In the genomic region with DNA sequence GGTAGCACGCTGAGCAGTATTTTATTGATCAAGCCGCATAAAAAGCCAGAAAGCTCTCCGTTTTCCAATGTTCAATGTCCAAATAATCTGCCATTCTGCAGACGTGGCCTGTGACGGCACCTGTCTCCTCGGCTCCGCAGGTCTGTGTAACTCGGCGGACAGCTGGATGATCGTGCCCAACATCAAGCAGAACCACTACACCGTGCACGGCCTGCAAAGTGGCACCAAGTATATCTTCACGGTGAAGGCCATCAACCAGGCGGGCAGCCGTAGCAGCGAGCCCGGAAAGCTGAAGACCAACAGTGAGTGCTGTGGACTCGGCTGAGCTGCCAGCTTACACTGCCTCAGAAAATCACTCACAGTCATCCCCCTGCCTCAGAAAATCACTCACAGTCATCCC, we compare ENCODE assay signal across 8 mouse cellular contexts. TPM values are rescaled to one million over a fixed set of nuclear protein-coding genes. Genes with fewer than 3 reads are reported as not detected.
DNase-seq lines count a peak whose midpoint lies in the region; ATAC-seq and TF ChIP-seq lines count a peak whose summit lies in the region.
"Not testable (repeated sequence)": the region's sequence is repeated elsewhere in the genome, so short reads cannot be mapped to it uniquely, and the experiment has no call there.

No protein-coding gene starts in this region.

- ATAC-seq in limb, embryonic 11.5 days (ENCODE audit: insufficient number of reproducible peaks, low FRiP score, low TSS enrichment, low read depth); midbrain, embryonic 14.5 days (ENCODE audit: low FRiP score, low TSS enrichment): not testable (repeated sequence)

- H3K79me2 ChIP-seq in heart, adult 2 months (replicated peaks; ENCODE audit: control insufficient read depth, insufficient read depth, low read length) = not testable (repeated sequence)

- TF ChIP-seq CTCF in brain, embryonic 14.5 days (IDR thresholded peaks at IDR 0.05; ENCODE audit: borderline replicate concordance, extremely low read depth, insufficient read depth, insufficient read length); heart, adult 2 months (IDR thresholded peaks at IDR 0.05); kidney, adult 2 months (conservative IDR thresholded peaks at IDR 0.05; ENCODE audit: insufficient read depth, insufficient read length, low read depth, low read length): not testable (repeated sequence)

- not testable (repeated sequence) for H3K27ac ChIP-seq in heart, adult 2 months; kidney, adult 2 months (ENCODE audit: insufficient read depth, low read depth, low read length); limb, embryonic 11.5 days (replicated peaks; ENCODE audit: low read depth, low read length); midbrain, embryonic 14.5 days (replicated peaks; ENCODE audit: low read depth, low read length)

- not testable (repeated sequence) for H3K4me1 ChIP-seq in heart, adult 2 months (ENCODE audit: control insufficient read depth, insufficient read depth, low read length); kidney, adult 2 months (ENCODE audit: control insufficient read depth, insufficient read depth, low read length); limb, embryonic 11.5 days (ENCODE audit: control insufficient read depth, insufficient read depth, low read length); midbrain, embryonic 14.5 days (ENCODE audit: control insufficient read depth, insufficient read depth, low read length)

- H3K36me3 ChIP-seq in heart, adult 2 months (ENCODE audit: control insufficient read depth, insufficient read depth, low read length) = not testable (repeated sequence)
- H3K36me3 ChIP-seq in kidney, adult 2 months (ENCODE audit: control insufficient read depth, insufficient read depth, low read length) = peaks cover 16% of the 10 kb centered on the region; the same call in 1 of the 2 replicates
- peaks cover 56% of the 10 kb centered on the region for H3K36me3 ChIP-seq in limb, embryonic 11.5 days (ENCODE audit: control insufficient read depth, insufficient read depth, low read length)
- peaks cover 78% of the 10 kb centered on the region for H3K36me3 ChIP-seq in midbrain, embryonic 14.5 days (ENCODE audit: control insufficient read depth, insufficient read depth, low read length)

- not testable (repeated sequence) for H3K27me3 ChIP-seq in heart, adult 2 months (ENCODE audit: control insufficient read depth, insufficient read depth, low read length); kidney, adult 2 months (replicated peaks; ENCODE audit: control insufficient read depth, insufficient read depth, low read length); limb, embryonic 11.5 days (ENCODE audit: control insufficient read depth, insufficient read depth, low read length); midbrain, embryonic 14.5 days (ENCODE audit: control insufficient read depth, insufficient read depth, low read length)

- not testable (repeated sequence) for TF ChIP-seq POLR2A in brain, embryonic 14.5 days (IDR thresholded peaks at IDR 0.05; ENCODE audit: borderline replicate concordance, extremely low read depth, insufficient read depth, insufficient read length, poor library complexity, severe bottlenecking); heart, adult 2 months (IDR thresholded peaks at IDR 0.05; ENCODE audit: insufficient read depth, low read depth, low read length); kidney, adult 2 months (IDR thresholded peaks at IDR 0.05; ENCODE audit: low read depth, low read length)

- H3K9ac ChIP-seq in heart, adult 2 months (ENCODE audit: low read depth, low read length); limb, embryonic 11.5 days (ENCODE audit: low read length); midbrain, embryonic 14.5 days (replicated peaks; ENCODE audit: low read length): not testable (repeated sequence)

- DNase-seq in 416B (ENCODE audit: low read depth) = peak; percentile 24
- peak; percentile 54 for DNase-seq in brain, embryonic 14.5 days (ENCODE audit: low read depth)
- DNase-seq in embryo, embryonic 9.5 days (ENCODE audit: extremely low spot score) = peak; percentile 22
- peak; percentile 41 to 42 for DNase-seq in heart, adult 2 months
- peak; percentile 49 for DNase-seq in kidney, adult 2 months
- peak; percentile 49 for DNase-seq in limb, embryonic 11.5 days (ENCODE audit: low spot score)
- peak; percentile 9 for DNase-seq in midbrain, embryonic 14.5 days
- peak; percentile 26 for DNase-seq in right cerebral cortex, postnatal 25 days

- TF ChIP-seq EP300 in heart, adult 2 months (IDR thresholded peaks at IDR 0.05; ENCODE audit: insufficient read depth, low read depth, low read length) = not testable (repeated sequence)

- 85% methylated on average over 18 of the region's 18 CpGs for WGBS in heart, adult 2 months
- 86% methylated on average over 18 of the region's 18 CpGs for WGBS in kidney, adult 2 months
- WGBS in limb, embryonic 11.5 days = 84% methylated on average over 18 of the region's 18 CpGs
- WGBS in midbrain, embryonic 14.5 days = 86% methylated on average over 18 of the region's 18 CpGs

- peaks cover 54% of the 10 kb centered on the region for H3K9me3 ChIP-seq in limb, embryonic 11.5 days (ENCODE audit: control insufficient read depth, low read length)
- peaks cover 59% of the 10 kb centered on the region for H3K9me3 ChIP-seq in midbrain, embryonic 14.5 days (ENCODE audit: control insufficient read depth, low read length)

- H3K4me3 ChIP-seq in heart, adult 2 months; kidney, adult 2 months (ENCODE audit: insufficient read depth, low read depth, low read length); limb, embryonic 11.5 days (ENCODE audit: low read depth, low read length); midbrain, embryonic 14.5 days (replicated peaks; ENCODE audit: low read depth, low read length): not testable (repeated sequence)

- H3K4me2 ChIP-seq in limb, embryonic 11.5 days (ENCODE audit: low read depth, severe bottlenecking); midbrain, embryonic 14.5 days (ENCODE audit: low read length): not testable (repeated sequence)

- intact Hi-C loops in heart, adult 2 months (cut with DNase I) = not testable (repeated sequence)

RNA-seq across cellular contexts. Expression of a gene that starts 23.7 kb away (rescaled TPM):
- 476 and 1,536 TPM in 2 replicates for polyA plus RNA-seq in brain, embryonic 14.5 days (2012; rRNA removed)
- 10 to 100 TPM; 22.9 to 27.8 TPM for total RNA-seq in heart, adult 2 months (2021)
- polyA plus RNA-seq in heart, adult 2 months (2012; rRNA removed) = 27.5 and 60.9 TPM in 2 replicates
- 108 and 184 TPM in 2 replicates for polyA plus RNA-seq in kidney, adult 2 months (2012; rRNA removed)
- 244 and 297 TPM in 2 replicates for polyA plus RNA-seq in limb, embryonic 11.5 days (2014; fragmentation: Nextera tagmentation; extraction: Ambion mirVana)
- 126 and 339 TPM in 2 replicates for polyA plus RNA-seq in midbrain, embryonic 14.5 days (2014; fragmentation: Nextera tagmentation; extraction: Ambion mirVana)
